8 mouse cellular contexts compared by ENCODE assay signal in the genomic region with DNA sequence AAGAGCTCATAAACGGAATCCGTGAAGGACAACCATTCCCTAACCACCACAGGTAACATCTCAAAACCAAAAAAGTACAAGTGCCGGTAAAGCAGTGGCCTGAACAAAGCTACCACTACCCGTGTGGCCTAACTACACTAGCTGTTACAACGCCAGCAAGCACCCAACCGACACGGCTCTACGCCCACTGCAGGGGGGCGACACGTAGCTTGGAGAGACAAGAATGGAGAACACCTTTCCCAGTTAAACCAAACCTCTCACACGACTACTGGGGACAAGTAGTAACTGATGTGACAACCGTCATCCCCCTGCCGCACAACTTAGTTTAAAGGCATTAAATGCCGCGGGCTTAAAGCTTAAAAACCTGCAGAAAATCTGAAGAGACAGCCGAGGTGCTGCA. TPM values are rescaled to one million over a fixed set of nuclear protein-coding genes. Genes with fewer than 3 reads are reported as not detected.
DNase-seq lines count a peak whose midpoint lies in the region; ATAC-seq lines count a peak whose summit lies in the region.

No protein-coding gene starts in this region.

- H3K36me3 ChIP-seq in intestine, embryonic 15.5 days, result 0 out of 2 replicates have a peak, but pooled peaks cover 3% of the 10 kb centered on the region
- peaks cover 17% of the 10 kb centered on the region for H3K36me3 ChIP-seq in limb, embryonic 15.5 days
- peaks cover 17% of the 10 kb centered on the region for H3K36me3 ChIP-seq in midbrain, embryonic 14.5 days (ENCODE audit: control insufficient read depth, insufficient read depth, low read length)
- H3K36me3 ChIP-seq in stomach, embryonic 15.5 days, result 0 out of 2 replicates have a peak, but pooled peaks cover 7% of the 10 kb centered on the region

- H3K27me3 ChIP-seq in intestine, embryonic 15.5 days (replicated peaks), result no peaks in the 10 kb centered on the region
- H3K27me3 ChIP-seq in limb, embryonic 15.5 days, result no peaks in the 10 kb centered on the region
- no peaks in the 10 kb centered on the region for H3K27me3 ChIP-seq in midbrain, embryonic 14.5 days (ENCODE audit: control insufficient read depth, insufficient read depth, low read length)
- no peaks in the 10 kb centered on the region for H3K27me3 ChIP-seq in stomach, embryonic 15.5 days (replicated peaks)

- H3K27ac ChIP-seq in intestine, embryonic 15.5 days, result peak overlapping the region; percentile 99
- H3K27ac ChIP-seq in limb, embryonic 15.5 days, result peak overlapping the region; percentile 99
- peak overlapping the region; percentile 98 for H3K27ac ChIP-seq in midbrain, embryonic 14.5 days (replicated peaks; ENCODE audit: low read depth, low read length)
- H3K27ac ChIP-seq in stomach, embryonic 15.5 days, result peak overlapping the region; percentile 98

- peak overlapping the region; percentile 72 for H3K9ac ChIP-seq in intestine, embryonic 15.5 days
- peak overlapping the region; percentile 87 for H3K9ac ChIP-seq in limb, embryonic 15.5 days
- H3K9ac ChIP-seq in midbrain, embryonic 14.5 days (replicated peaks; ENCODE audit: low read length), result peak overlapping the region; percentile 83
- H3K9ac ChIP-seq in stomach, embryonic 15.5 days, result peak overlapping the region; percentile 73

- peak overlapping the region; percentile 54 for H3K4me2 ChIP-seq in intestine, embryonic 15.5 days (replicated peaks)
- peak overlapping the region; percentile 61 for H3K4me2 ChIP-seq in limb, embryonic 15.5 days
- peak overlapping the region; percentile 79 for H3K4me2 ChIP-seq in midbrain, embryonic 14.5 days (ENCODE audit: low read length)
- peak overlapping the region; percentile 54 for H3K4me2 ChIP-seq in stomach, embryonic 15.5 days

- intact Hi-C loops in gastrocnemius, postnatal 14 days (cut with DNase I; ENCODE audit: low total_unique reads), result no loop called here

- peak overlapping the region; percentile 62 for H3K4me3 ChIP-seq in intestine, embryonic 15.5 days (replicated peaks)
- H3K4me3 ChIP-seq in limb, embryonic 15.5 days, result peak overlapping the region; percentile 67
- H3K4me3 ChIP-seq in midbrain, embryonic 14.5 days (replicated peaks; ENCODE audit: low read depth, low read length), result peak overlapping the region; percentile 69
- peak overlapping the region; percentile 66 for H3K4me3 ChIP-seq in stomach, embryonic 15.5 days (replicated peaks)

- ATAC-seq in intestine, embryonic 15.5 days, result peak; percentile 52
- no peak for ATAC-seq in limb, embryonic 15.5 days (ENCODE audit: insufficient number of reproducible peaks, low FRiP score, low TSS enrichment, low read depth)
- peak; percentile 41 for ATAC-seq in midbrain, embryonic 14.5 days (ENCODE audit: low FRiP score, low TSS enrichment)
- peak; percentile 41; the same call in 1 of the 2 replicates for ATAC-seq in stomach, embryonic 15.5 days (ENCODE audit: insufficient read depth, low FRiP score, low read depth)

- DNase-seq in 3T3-L1 (ENCODE audit: low read depth, low spot score) (peak; percentile 65), adipocyte (ENCODE audit: low spot score) (peak; percentile 60)
- DNase-seq in embryo, embryonic 10.5 days (ENCODE audit: low spot score), result peak; percentile 76
- peak; percentile 17 for DNase-seq in gastrocnemius, postnatal 14 days
- peak; percentile 77 for DNase-seq in midbrain, embryonic 14.5 days

- WGBS in intestine, embryonic 15.5 days, result under 1% methylated on average over 16 of the region's 16 CpGs
- under 1% methylated on average over 16 of the region's 16 CpGs for WGBS in limb, embryonic 15.5 days
- WGBS in midbrain, embryonic 14.5 days, result under 1% methylated on average over 16 of the region's 16 CpGs
- under 1% methylated on average over 16 of the region's 16 CpGs for WGBS in stomach, embryonic 15.5 days

- H3K9me3 ChIP-seq in intestine, embryonic 15.5 days, result no peaks in the 10 kb centered on the region
- no peaks in the 10 kb centered on the region for H3K9me3 ChIP-seq in limb, embryonic 15.5 days
- H3K9me3 ChIP-seq in midbrain, embryonic 14.5 days (ENCODE audit: control insufficient read depth, low read length), result no peaks in the 10 kb centered on the region
- H3K9me3 ChIP-seq in stomach, embryonic 15.5 days, result no peaks in the 10 kb centered on the region

- peaks cover 6% of the 10 kb centered on the region; the same call in 1 of the 2 replicates for H3K4me1 ChIP-seq in intestine, embryonic 15.5 days (replicated peaks)
- peaks cover 12% of the 10 kb centered on the region; the same call in 1 of the 2 replicates for H3K4me1 ChIP-seq in limb, embryonic 15.5 days
- H3K4me1 ChIP-seq in midbrain, embryonic 14.5 days (ENCODE audit: control insufficient read depth, insufficient read depth, low read length), result peaks cover 33% of the 10 kb centered on the region
- peaks cover 9% of the 10 kb centered on the region; the same call in 1 of the 2 replicates for H3K4me1 ChIP-seq in stomach, embryonic 15.5 days

RNA-seq across cellular contexts. Expression of a gene that starts 0.5 kb away (rescaled TPM):
- total RNA-seq in gastrocnemius, postnatal 14 days (2021), result 10 to 100 TPM; 15.2 to 17.6 TPM
- polyA plus RNA-seq in intestine, embryonic 15.5 days (2015; fragmentation: Nextera tagmentation; extraction: Ambion mirVana), result 28.9 and 32.1 TPM in 2 replicates
- polyA plus RNA-seq in limb, embryonic 15.5 days (2015; fragmentation: Nextera tagmentation; extraction: Ambion mirVana), result 35.3 and 37.1 TPM in 2 replicates
- polyA plus RNA-seq in midbrain, embryonic 14.5 days (2014; fragmentation: Nextera tagmentation; extraction: Ambion mirVana), result 41.7 and 57.7 TPM in 2 replicates
- 34.8 and 35.6 TPM in 2 replicates for polyA plus RNA-seq in stomach, embryonic 15.5 days (2015; fragmentation: Nextera tagmentation; extraction: Ambion mirVana)

RNA-seq across cellular contexts. Expression of a gene that starts 36.7 kb away (rescaled TPM):
- 1 to 10 TPM; 6.1 to 8.5 TPM for total RNA-seq in gastrocnemius, postnatal 14 days (2021)
- 11.7 and 11.9 TPM in 2 replicates for polyA plus RNA-seq in intestine, embryonic 15.5 days (2015; fragmentation: Nextera tagmentation; extraction: Ambion mirVana)
- polyA plus RNA-seq in limb, embryonic 15.5 days (2015; fragmentation: Nextera tagmentation; extraction: Ambion mirVana), result 15.9 and 16.6 TPM in 2 replicates
- 0.51 and 2.0 TPM in 2 replicates for polyA plus RNA-seq in midbrain, embryonic 14.5 days (2014; fragmentation: Nextera tagmentation; extraction: Ambion mirVana)
- polyA plus RNA-seq in stomach, embryonic 15.5 days (2015; fragmentation: Nextera tagmentation; extraction: Ambion mirVana), result 9.6 and 9.7 TPM in 2 replicates

Comparison
In these comparisons a context has a peak if more than half of its experiments do, and no peak if none do; other contexts are left out.
1. DNase-seq: peak in every context shown above with its lines; median percentile 77 in midbrain, embryonic 14.5 days; 76 in embryo, embryonic 10.5 days; 65 in 3T3-L1; 60 in adipocyte; 17 in gastrocnemius, postnatal 14 days.